Mouse (Mus musculus) ovary, postnatal 10 days (tissue): Measurements from ENCODE around the gene Mtnr1b.

Experiments used
- DNase-seq: peaks from one replicate; pipeline ENCODE4 v3.0.0; 2022; ENCODE audit warnings: low spot score

Gene Mtnr1b

GRCm38 (mm10) chr9:15802413-15803027, 71.8 kb downstream of the Mtnr1b start:
- no peak for DNase-seq

- no peak for DNase-seq
These were observed 74.0 kb downstream of the Mtnr1b start for GRCm38 (mm10) chr9:15800402-15800801.

- DNase-seq: no peak
These were observed 79.9 kb downstream of the Mtnr1b start for GRCm38 (mm10) chr9:15794408-15794807.

GRCm38 (mm10) chr9:15792076-15792475, 82.3 kb downstream of the Mtnr1b start:
- DNase-seq: no peak

GRCm38 (mm10) chr9:15786610-15787009, 87.7 kb downstream of the Mtnr1b start:
- no peak for DNase-seq

GRCm38 (mm10) chr9:15786192-15786591, 88.2 kb downstream of the Mtnr1b start:
- DNase-seq: no peak

- no peak for DNase-seq
These were observed 92.4 kb downstream of the Mtnr1b start for GRCm38 (mm10) chr9:15781936-15782335.

GRCm38 (mm10) chr9:15774911-15775310, 99.4 kb downstream of the Mtnr1b start:
- no peak for DNase-seq
